Mouse (Mus musculus) spleen, adult 2 months (tissue): Measurements from ENCODE around the gene Gnb5. TPM values are rescaled to one million over a fixed set of nuclear protein-coding genes. Genes with fewer than 3 reads are reported as not detected.
"Not testable (repeated sequence)": the region's sequence is repeated elsewhere in the genome, so short reads cannot be mapped to it uniquely, and the experiment has no call there.

Experiments used
- DNase-seq, 2 experiments: peaks; one replicate each; pipeline versions ENCODE4 v3.0.0 to v3.0.0-alpha.2; 2012 to 2021; ENCODE audit warnings: low spot score in 2 of 2, low read depth in 1 of 2
- H3K27ac ChIP-seq: fragments of 200-500 bp; 2 replicates; pipeline ENCODE4 v1.5.1; 2012; ENCODE audit warnings: low read length, inconsistent platforms; ENCODE audit not compliant: insufficient read depth
- H3K27me3 ChIP-seq: fragments of 200-500 bp; 2 replicates; pipeline ENCODE4 v1.6.1; 2012; ENCODE audit warnings: mild to moderate bottlenecking, moderate library complexity, low read length, inconsistent platforms; ENCODE audit not compliant: control insufficient read depth, insufficient read depth
- H3K36me3 ChIP-seq: fragments of 200-500 bp; 2 replicates; pipeline ENCODE4 v1.6.1; 2012; ENCODE audit warnings: mild to moderate bottlenecking, low read length, inconsistent platforms; ENCODE audit not compliant: control insufficient read depth, insufficient read depth
- H3K4me1 ChIP-seq: fragments of 200-500 bp; 2 replicates; pipeline ENCODE4 v1.6.1; 2011; ENCODE audit warnings: inconsistent platforms; ENCODE audit not compliant: control insufficient read depth, insufficient read depth, insufficient read length
- H3K4me3 ChIP-seq: fragments of 200-500 bp; 2 replicates; pipeline ENCODE4 v1.5.1; 2011; ENCODE audit warnings: mild to moderate bottlenecking, inconsistent platforms; ENCODE audit not compliant: insufficient read depth, insufficient read length; ENCODE audit errors: extremely low read depth
- CTCF ChIP-seq: fragments of 200-500 bp; IDR thresholded peaks from 2 replicates; pipeline ENCODE4 v1.5.1; 2011; ENCODE audit warnings: mild to moderate bottlenecking, inconsistent platforms; ENCODE audit not compliant: insufficient read depth, insufficient read length, insufficient replicate concordance; ENCODE audit errors: extremely low read depth
- POLR2A ChIP-seq: fragments of 200-500 bp; IDR thresholded peaks from 2 replicates; pipeline ENCODE4 v1.6.1; 2011; ENCODE audit warnings: low read depth, low read length, inconsistent platforms
- whole genome bisulfite sequencing: fragments of 180-500 bp; shearing (Covaris S2); methylation state at CpG from one replicate; pipeline ENCODE4 v1.1.7; 2018; 5-methylcytosine and 5-hydroxymethylcytosine counted together
- polyA plus RNA-seq: library from polyadenylated mRNA; depleted of rRNA; stranded (reverse); fragments of >200 nt; gene quantifications from 2 replicates; pipeline ENCODE4 v1.2.3, GENCODE M21; 2012

Gnb5 gene
- polyA plus RNA-seq, 1 experiment: 3.4 TPM

- Histone ChIP-seq H3K36me3 (no peaks in the 10 kb centered on the region), H3K27ac (no peak overlapping the region), H3K4me1 (no peaks in the 10 kb centered on the region), H3K27me3 (no peaks in the 10 kb centered on the region), H3K4me3 (no peak overlapping the region)
- TF ChIP-seq CTCF (no peak), POLR2A (no peak)
- DNase-seq: no peak
- WGBS: 85% methylated on average over 8 of the region's 8 CpGs
Observed at GRCm38 (mm10) chr9:75353094-75353493, 47.0 kb downstream of the Gnb5 start.

GRCm38 (mm10) chr9:75355783-75356182 is 49.7 kb downstream of the Gnb5 start:
- DNase-seq: no peak
- WGBS: 81% methylated on average over 4 of the region's 4 CpGs
- Histone ChIP-seq H3K36me3 (no peaks in the 10 kb centered on the region), H3K4me3 (no peak overlapping the region), H3K27me3 (no peaks in the 10 kb centered on the region), H3K27ac (no peak overlapping the region), H3K4me1 (no peaks in the 10 kb centered on the region)
- TF ChIP-seq CTCF: no peak
- no peak for TF ChIP-seq POLR2A

GRCm38 (mm10) chr9:75357087-75357654 is 51.1 kb downstream of the Gnb5 start:
- DNase-seq: no peak
- TF ChIP-seq CTCF (no peak), POLR2A (no peak)
- Histone ChIP-seq H3K4me3 (no peak overlapping the region), H3K36me3 (no peaks in the 10 kb centered on the region), H3K4me1 (no peaks in the 10 kb centered on the region), H3K27ac (no peak overlapping the region), H3K27me3 (no peaks in the 10 kb centered on the region)
- WGBS: 78% methylated on average over 9 of the region's 9 CpGs

- WGBS: 8% methylated on average over 5 of the region's 5 CpGs
- Histone ChIP-seq H3K4me3 (no peak overlapping the region), H3K27me3 (no peaks in the 10 kb centered on the region), H3K36me3 (no peaks in the 10 kb centered on the region), H3K27ac (no peak overlapping the region), H3K4me1 (no peaks in the 10 kb centered on the region)
- no peak for TF ChIP-seq POLR2A
- TF ChIP-seq CTCF: peak; percentile 78; the same call in 1 of the 2 replicates
- peak; percentile 53 to 75 for DNase-seq
Observed at GRCm38 (mm10) chr9:75361699-75362098, 55.6 kb downstream of the Gnb5 start.

- H3K4me3 ChIP-seq: no peak overlapping the region
- no peaks in the 10 kb centered on the region for H3K27me3 ChIP-seq
- no peaks in the 10 kb centered on the region for H3K36me3 ChIP-seq
- no peak overlapping the region for H3K27ac ChIP-seq
- no peak for DNase-seq
- H3K4me1 ChIP-seq: no peaks in the 10 kb centered on the region
- 58% methylated on average over 4 of the region's 4 CpGs for whole genome bisulfite sequencing
- TF ChIP-seq CTCF (no peak), POLR2A (no peak)
Observed at GRCm38 (mm10) chr9:75362201-75362600, 56.1 kb downstream of the Gnb5 start.

GRCm38 (mm10) chr9:75363001-75363400 is 56.9 kb downstream of the Gnb5 start:
- no peaks in the 10 kb centered on the region for H3K4me1 ChIP-seq
- no peaks in the 10 kb centered on the region for H3K36me3 ChIP-seq
- DNase-seq: no peak
- WGBS: 83% methylated on average over 5 of the region's 5 CpGs
- TF ChIP-seq CTCF (no peak), POLR2A (no peak)
- H3K27ac ChIP-seq: no peak overlapping the region
- H3K4me3 ChIP-seq: no peak overlapping the region
- H3K27me3 ChIP-seq: no peaks in the 10 kb centered on the region

GRCm38 (mm10) chr9:75363702-75364101 is 57.6 kb downstream of the Gnb5 start:
- H3K27me3 ChIP-seq, DNase-seq, H3K4me1 ChIP-seq, H3K4me3 ChIP-seq, H3K27ac ChIP-seq, H3K36me3 ChIP-seq: not testable (repeated sequence)
- 80% methylated on average over 7 of the region's 7 CpGs for WGBS

- TF ChIP-seq CTCF (no peak), POLR2A (no peak)
- no peak for DNase-seq
- no peaks in the 10 kb centered on the region for H3K36me3 ChIP-seq
- H3K27me3 ChIP-seq: no peaks in the 10 kb centered on the region
- H3K4me3 ChIP-seq: no peak overlapping the region
- no peak overlapping the region for H3K27ac ChIP-seq
- H3K4me1 ChIP-seq: no peaks in the 10 kb centered on the region
- WGBS: 90% methylated on average over 4 of the region's 4 CpGs
Observed at GRCm38 (mm10) chr9:75365195-75365594, 59.1 kb downstream of the Gnb5 start.
